Mouse (Mus musculus): ENCODE measurements at regions not wholly inside any gene's neighbourhood (a gene's known extent, or its start where the extent isn't known, plus 50 kb on each side); places are given as distances from the start of the nearest gene placed in this dataset.
A peak's percentile ranks its signal among the peaks of the same experiment; 100 is the strongest.

DNA sequence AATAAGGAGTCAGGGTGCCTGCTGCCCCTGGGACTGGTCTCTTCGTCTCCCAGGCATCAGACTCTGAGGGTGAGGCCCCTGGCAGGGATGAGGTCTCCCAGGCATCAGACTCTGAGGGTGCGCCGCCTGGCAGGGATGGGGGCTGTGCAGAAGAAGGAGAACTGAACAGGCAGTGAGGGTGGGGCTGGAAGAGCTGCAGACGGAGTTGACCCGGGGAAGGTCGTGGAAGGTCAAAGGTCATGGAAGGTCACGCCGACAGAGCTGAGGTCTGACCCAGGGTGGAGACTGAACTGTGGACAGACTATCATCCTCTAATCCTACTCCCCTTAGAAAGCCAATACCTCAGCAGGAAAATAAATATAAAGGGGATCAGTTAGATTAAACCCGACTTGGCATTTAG, 50.6 kb upstream of the Grik3 start:
- no peak for DNase-seq (ENCODE audit: inconsistent age in 2 of 2, low spot score in 1 of 2)

DNA sequence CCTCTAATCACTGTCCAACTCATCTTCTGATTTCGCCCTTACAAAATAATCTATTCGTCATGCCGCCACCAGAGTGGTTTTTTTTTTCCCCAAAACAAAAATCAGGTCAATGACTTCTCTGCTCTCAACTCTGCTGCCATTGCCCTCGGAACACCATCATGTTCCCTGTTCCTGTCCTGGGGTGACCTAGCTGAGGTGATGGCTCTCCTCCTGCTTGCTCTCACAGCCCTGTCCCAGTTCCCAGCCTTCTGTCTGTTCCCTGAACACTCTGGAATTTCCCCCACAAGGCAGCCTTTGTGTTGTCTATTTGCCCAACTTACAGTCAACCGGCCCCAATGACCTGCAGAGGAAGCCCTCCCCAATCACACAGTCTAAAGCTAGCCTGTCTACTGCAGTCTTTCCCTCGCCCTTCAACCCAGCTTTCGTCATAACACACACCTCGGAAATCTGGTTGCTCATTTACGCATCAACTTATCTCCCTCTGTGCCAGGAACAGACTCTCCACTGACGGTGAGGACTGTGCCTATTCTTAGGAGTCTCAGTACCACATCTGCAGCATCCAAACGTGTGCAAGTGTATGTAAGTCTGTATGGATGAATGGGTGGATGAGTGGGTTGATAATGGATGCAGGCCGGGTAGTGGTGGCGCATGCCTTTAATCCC, 53.2 kb upstream of the Grik3 start:
- DNase-seq (ENCODE audit: inconsistent age in 2 of 2, low spot score in 1 of 2): peak in 1 of 2 experiments; percentile 50

DNA sequence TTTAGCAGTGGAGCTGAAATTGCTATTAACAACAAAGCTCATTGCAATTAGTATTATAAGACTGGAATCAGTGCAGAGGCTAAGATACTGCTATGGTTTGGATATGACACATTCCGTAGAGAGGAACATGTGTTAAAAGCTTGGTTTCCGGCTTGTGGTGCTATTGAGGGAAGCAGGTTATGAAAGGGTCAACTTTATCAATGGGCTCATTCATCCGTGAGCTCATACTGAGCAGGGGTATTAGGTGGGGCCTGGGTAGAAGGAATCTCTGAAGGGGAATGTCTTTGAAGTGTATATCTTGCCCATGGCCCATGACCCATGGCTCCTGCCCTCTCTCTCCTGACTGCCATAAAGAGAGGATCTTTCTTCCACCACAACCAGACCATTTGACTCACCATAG, 57.0 kb upstream of the Grik3 start:
- DNase-seq (ENCODE audit: inconsistent age in 2 of 2, low spot score in 1 of 2): no peak

DNA sequence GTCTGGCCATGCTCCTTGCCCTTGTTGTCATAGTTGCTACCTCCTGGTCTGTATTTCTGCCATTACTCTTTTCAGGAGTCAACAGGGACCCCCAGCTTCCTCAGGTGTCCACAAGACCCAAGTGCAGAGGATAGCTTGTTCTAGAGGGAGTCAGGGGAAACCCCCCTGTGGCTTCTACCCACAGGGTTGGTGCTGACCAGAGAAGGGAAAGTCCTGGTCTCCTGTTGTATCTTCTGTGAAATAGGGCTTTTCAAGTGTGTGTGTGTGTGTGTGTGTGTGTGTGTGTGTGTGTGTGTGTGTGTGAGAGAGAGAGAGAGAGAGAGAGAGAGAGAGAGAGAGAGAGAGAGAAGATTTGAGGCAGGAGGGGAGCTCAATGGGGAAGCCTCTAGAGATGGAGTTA, 58.9 kb upstream of the Grik3 start:
- DNase-seq (ENCODE audit: inconsistent age in 2 of 2, low spot score in 1 of 2): no peak

DNA sequence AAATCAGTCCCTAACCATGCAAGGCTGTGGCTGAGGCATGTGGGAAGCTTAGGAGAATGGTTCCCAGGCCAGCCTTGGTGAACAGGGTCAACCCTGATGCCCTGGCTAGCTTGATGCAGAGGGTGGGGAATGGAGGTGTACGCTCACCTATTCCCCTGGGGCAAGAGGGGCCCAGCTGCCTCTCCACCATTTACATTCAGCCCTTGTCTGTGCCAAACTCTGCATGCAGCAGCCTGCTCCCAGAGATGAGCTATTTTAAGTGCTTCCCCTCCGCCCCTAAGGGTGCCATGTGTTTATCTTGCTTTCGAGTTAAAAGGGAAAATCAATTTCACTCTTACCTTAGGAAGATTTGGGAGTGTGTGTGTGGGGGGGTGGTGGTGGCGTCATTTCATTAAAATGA, 59.7 kb upstream of the Grik3 start:
- no peak for DNase-seq (ENCODE audit: inconsistent age in 2 of 2, low spot score in 1 of 2)

DNA sequence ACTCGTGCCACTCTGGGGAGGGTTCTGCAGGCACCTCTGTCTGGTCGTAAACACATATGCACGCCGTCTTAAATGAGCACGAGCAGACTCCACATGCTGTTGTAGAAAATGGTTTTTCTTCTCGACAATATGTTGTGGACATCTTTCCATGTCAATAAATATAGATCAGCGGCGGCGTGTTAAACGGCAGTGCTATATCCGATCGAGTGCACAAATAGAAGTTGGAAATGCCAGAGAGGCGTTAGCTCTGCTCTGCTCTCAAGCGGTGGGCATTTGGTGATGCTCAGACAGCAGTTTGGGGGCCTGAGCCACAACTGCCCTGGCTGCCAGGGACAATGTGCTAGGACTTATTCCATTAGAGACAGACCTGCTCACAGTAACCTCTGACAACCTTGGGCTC, 61.8 kb upstream of the Grik3 start:
- no peak for DNase-seq (ENCODE audit: inconsistent age in 2 of 2, low spot score in 1 of 2)

DNA sequence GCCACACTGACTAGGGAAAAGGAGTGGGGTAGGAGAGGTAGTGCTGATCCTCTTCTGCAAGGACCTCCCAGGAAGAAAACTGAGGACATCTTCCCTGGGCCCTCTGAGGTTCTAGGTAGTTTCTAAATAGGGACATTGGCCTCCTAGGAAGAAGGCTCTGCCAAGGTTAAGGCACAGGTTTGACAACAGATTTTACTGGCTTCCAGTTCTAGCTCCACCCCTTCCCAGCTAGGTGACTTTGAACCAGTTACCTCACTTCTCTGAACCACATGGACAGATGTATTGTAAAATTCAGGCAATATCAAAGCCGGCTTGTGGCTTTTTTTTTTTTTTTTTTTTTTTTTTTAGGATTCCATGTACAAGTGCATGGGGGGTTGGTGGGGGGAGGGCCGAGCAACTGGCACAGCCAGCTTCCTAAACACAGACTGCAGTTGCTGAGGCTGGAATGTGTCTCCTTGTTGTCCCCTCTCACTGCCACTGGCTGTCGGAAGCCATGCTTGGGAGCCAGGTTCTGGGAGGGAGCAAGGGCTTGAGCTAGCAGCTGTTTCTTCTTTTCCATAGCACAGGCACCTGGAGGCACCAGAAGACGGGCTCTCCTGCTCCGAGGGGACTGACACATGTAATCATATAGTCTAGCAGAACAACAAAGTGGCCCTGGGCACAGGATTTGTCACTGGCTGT, 69.8 kb upstream of the Grik3 start:
- DNase-seq (ENCODE audit: inconsistent age in 2 of 2, low spot score in 1 of 2): no peak

DNA sequence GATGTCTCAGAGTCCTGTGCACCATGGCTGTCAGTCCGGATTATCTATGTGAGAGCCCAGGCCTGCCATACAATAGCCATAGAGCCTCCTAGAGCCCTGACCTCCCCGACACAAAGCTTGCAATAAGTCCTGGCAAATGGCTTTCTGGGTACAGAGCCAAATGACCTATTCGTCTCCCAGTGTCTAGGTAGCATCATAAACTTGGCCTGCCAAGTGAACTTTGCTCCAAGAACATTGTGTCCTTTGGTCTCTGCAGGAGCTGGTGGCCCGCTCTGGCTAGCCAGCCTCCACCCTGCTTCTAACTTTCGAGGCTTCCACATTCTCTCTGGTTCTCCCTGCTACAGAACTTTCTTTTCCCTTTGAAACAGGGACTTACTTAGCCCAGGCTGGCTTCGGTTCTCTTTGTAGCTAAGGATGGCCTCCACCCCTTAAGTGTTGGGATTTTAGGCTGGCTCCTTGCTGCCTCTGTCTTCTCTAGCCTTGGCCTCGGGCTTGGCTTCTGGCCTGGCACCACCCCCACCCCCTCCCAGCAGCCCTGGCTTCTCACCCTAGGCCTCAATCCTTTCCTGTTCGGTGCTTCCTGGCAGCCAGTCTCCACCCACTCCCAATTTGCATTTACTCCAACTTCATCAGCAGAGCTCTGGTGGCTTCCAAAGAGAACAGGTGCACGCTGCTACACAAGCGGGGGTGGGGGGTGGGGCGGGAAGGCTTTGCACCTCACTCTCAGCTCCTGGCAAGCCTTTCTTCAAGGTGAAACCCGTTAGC, 70.8 kb upstream of the Grik3 start:
- DNase-seq (ENCODE audit: inconsistent age in 2 of 2, low spot score in 1 of 2): peak; percentile 61 to 72

DNA sequence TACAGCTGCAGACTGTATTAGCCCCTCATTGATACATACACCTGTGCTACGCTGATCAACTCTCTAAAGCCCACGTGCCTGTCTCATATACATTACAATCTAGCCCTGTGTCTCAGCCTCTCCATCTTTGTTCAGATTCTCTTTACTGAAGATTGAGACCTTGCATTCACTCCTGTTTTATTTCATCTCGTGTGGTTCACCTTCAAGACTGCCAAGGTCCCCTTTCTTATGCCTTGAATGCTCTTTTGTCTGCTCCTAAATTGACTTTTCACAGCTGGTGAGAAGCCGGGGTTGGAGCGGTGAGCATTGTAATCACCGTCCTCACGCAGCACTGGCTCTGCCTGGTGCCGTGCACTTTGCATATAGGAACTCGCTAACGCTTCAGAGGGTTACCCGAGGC, 75.2 kb upstream of the Grik3 start:
- DNase-seq (ENCODE audit: inconsistent age in 2 of 2, low spot score in 1 of 2): no peak

DNA sequence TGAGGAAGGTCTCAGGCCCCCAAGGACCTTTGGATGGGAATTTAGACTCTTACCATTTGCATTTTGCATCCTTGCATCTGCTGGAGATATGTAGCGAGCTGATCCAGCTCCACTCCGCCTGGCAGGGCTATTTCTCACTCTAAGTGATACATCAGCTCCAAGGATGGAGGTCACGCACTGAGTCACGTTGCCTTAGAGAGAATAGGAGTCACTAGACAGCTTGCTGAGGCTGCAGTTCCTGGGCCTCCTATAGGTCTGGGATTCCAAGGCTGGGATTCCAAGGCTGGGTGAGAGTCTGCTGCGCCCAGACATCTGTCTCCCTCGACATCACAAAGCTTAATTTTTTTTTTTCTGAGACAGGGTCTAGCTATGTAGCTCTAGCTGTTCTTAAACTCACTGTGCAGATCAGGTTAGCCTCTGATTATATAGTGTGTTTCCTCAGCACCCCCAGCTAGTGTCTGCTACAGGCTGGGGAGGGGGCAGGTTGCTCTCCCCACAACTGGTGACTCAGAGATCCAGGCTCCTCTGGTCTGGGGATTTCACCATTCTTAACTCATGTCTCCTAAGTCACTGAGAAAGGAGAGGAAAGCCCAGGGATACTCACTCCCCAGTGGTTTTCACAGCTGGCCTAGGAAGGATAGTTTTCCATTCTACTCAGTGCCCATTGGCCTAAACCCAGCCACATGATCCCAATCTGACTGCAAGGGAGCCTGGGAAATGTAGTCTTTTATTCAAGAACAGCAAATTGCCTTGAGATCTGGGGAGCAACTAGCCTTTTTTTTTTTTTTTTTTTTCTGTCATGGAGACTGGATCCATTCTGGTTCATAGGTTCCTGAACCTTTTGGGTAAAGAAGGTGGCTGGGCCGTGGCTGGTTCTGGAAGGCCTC, 76.4 kb upstream of the Grik3 start:
- DNase-seq (ENCODE audit: inconsistent age in 2 of 2, low spot score in 1 of 2): peak; percentile 74 to 90

DNA sequence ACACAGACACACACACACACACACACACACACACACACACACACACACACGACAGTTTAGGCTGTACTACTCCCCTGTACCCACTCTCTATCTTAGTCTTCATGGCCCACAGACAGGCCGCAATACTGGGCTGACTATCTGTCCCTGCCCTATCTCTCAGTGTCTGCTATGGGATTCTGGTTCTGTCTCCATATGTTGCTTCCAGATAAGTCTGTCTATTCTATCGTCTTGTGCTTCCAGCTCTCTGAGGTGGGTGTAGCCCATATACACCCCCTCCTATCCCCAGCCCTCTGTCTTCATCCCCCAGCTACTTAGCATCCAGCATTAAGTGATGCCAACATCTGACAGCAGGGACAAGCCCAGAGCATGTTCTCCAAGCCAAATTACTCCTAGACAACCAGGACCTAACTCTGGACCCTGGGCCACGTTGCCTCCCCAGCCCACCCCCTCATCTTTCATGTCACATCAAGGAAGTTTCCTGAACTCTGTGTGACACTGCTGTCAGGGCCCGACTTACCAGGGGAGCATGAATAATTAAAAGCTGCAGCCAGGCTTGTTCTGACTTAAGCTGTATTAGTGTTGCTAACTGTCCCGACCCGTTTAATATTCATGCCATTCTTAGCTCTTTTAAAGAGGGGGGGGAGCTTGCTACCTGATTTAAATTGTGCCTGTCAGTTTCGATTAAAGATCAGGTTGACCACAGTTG, 79.6 kb upstream of the Grik3 start:
- DNase-seq (ENCODE audit: inconsistent age in 2 of 2, low spot score in 1 of 2): no peak

DNA sequence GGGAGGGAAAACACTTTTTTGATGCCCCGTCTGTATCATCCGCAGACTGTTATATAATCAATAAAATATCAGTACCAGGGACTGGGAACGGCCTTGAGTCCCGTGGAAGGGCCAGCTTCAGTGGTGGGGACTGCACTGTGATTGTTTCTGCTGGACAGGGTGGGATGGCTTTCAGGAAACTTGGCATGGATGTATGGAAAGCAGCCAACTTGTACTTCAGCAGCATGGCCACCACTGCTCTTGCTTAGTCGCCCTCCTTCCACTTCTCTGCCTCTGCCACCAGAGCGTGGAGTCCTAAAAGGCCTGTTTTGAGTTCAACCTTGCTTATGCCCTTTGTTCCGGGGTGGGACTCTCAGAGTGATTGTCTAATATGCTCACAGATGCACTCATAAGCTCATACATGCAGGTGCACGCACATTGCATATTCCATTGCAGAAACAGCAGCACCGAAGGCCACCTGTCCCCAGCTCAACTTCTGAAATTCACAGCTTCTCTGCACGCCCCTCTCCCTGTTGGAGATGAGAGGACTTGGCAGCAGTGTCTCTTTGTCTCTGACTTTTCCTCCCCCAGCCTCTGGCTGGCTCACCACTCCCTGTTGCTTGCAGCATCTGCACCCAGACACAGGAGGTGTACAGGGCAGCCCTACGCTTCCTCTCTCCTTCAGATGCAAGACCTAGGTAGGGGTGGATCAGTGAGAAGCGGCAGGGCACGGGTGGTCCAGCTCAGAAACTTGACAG, 91.0 kb upstream of the Grik3 start:
- no peak for DNase-seq (ENCODE audit: inconsistent age in 2 of 2, low spot score in 1 of 2)

DNA sequence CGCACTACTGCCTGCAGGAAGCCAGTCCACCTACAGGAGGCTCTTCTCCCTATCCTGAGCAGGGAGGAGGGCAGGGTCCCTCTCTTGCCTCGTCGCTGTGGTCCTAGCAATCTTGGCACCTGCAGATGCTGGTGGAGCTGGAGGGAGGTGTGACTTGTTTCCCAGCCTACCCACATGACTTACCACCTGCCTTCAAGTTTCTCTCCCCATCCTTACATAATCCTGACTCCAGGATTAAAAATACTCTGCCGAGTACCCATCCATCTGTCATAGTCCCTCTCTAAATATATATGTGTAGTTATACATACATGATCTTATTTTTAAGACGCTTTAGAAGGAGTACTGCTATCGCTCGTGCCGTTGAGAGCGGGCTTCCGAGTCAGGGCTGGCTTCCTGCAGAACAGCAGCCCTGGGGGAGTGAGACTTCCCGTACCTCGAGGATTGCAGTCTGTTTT, 93.5 kb upstream of the Grik3 start:
- no peak for DNase-seq (ENCODE audit: inconsistent age in 2 of 2, low spot score in 1 of 2)

DNA sequence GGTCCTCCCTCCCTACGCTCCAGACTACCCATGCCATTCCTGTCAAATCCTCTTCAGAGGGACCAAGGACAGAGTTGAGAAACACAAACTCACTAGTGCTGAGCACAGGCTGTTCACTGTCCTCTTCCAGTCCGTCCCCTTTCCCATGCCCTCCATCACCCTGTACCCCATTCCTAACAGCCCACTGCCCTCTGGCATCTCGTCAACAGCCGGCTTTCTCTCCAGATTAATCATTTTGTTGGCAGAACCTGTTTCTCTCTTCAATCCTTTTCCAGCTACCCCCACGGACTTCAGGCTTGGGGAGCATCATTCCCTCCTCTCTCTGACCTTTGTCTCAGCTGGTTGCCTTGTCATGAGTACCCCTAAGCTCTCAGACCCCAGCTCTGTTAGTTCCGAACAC, 99.2 kb upstream of the Grik3 start:
- DNase-seq (ENCODE audit: inconsistent age in 2 of 2, low spot score in 1 of 2): no peak

DNA sequence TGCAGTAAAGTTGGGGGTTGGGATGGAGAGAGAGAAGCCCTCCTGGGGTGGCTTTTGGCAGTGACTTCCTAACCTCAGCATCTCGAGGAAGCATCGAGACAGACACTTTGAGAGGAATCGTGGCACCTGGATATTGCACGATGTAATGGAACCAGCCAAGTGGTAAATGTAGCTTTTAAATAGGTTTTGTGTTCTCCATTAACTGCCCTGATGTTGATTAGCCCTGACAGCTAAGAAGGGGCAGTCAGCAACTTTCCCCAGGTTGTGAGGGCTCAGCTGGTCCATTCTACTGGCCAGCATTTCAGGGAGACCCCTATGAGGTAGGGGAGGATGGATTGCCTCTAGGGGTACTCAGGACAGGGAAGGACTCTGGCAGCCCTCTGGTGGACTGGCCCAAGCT, 104.7 kb upstream of the Grik3 start:
- DNase-seq (ENCODE audit: inconsistent age in 2 of 2, low spot score in 1 of 2): no peak

DNA sequence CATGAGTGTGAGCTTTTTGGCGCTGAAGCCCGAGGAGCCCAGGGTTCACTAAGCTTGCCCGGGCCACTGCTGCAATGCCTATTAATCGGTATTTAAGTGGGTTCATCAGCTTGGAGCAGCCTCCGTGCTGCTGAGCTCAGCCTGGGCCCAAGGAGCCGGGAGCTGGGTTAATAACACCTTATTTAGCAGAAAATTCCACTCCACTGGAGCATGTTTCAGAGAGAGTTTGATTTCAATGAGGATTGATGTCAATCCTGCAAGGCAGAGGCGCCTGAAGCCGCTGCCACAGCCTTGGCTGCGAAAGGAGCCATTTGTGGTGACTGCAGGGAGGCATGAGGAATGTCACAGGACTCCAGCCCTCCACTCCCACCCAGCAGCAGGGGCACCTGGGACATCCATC, 126.5 kb upstream of the Grik3 start:
- no peak for DNase-seq (ENCODE audit: inconsistent age in 2 of 2, low spot score in 1 of 2)

DNA sequence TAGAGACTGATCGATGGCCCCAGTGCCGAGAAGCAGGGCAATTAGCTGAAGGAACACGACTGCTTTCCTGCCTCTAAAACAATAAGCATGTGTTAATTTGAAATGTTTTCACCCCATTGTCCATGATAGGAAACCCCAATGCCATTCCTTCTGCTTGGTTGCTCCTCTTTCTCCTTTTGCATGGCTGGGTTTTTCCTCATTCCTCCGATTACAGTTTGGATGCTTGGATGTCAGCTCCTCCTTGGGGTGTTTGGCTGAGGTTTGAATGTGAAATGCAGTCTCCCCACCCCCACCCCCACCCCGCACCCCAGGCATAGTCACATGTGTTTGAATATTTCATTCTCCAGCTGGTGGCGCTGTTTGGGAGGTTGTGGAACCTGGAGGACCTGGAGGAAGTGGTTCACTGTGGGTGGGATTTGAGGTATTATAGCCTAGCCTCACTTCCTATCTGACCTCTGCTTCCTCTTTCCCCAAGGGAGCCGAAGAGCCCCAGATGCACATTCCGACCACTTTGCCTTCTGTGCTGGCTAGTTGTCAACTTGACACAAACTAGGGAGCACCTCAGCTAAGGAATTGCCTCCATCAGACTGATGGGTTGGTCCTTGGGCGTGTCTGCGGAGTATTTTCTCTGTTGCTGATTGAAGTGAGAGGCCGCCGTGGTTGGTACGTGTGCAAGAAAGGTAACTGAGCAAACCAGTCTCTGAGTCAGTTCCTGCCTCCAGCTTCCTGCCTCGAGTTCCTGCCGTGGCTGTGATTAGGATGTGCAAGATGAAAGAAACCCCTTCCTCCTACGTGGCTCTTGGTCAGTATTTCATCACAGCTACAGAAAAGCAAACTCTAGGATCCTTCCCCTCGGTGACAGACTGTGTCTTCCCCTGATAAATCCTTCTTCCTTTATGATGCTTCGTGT, 128.6 kb upstream of the Grik3 start:
- DNase-seq (ENCODE audit: inconsistent age in 2 of 2, low spot score in 1 of 2): no peak

DNA sequence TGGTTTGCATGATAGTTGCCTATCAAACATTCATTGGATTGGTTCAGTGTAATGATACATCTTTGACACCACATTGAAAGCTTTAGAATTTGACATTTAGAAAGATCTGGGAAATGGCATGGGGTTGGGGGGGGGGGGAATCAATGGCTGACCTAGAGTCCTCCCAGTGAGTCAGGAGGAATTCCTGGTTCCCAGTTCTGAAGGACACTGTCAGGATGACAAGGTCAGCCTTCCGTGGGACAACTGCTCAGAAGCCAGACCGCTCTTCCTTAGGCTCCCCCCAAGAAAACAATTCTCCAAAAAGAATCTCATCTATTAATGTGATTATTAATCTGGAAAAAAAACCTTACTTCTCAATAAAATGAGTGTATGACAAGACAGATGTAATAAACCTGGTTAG, 132.1 kb upstream of the Grik3 start:
- peak; percentile 51 to 58 for DNase-seq (ENCODE audit: inconsistent age in 2 of 2, low spot score in 1 of 2)

DNA sequence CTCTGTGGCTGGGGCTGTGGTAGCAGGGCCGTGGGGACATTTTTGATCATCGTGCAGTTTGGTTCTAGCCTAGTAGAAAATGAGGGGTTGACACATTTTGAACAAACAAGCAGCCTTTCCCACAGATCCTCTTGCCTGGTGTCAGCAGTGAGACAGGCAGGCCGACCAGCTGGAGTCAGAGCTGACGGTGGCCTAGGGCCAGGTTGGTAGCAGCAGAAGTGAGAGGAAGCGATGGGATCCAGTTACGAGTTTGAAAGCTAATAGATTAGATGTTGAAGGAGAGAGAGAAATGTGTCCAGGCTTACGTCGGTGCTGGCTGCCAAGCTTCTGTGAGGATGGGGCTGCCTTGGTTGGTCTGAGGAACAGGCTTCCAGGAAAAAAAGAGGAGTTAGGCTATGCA, 134.1 kb upstream of the Grik3 start:
- no peak for DNase-seq (ENCODE audit: inconsistent age in 2 of 2, low spot score in 1 of 2)

Measured in adrenal gland, adult (tissue).